9 mouse cellular contexts compared by ENCODE assay signal in genomic region chr19:36439894-36440714, GRCm38 (mm10).
DNase-seq lines count a peak whose midpoint lies in the region; ATAC-seq and TF ChIP-seq lines count a peak whose summit lies in the region.
"Had no signal": no experiment of that assay in that cellular context is flagged by ENCODE, and none has a peak within 500 bp of the region (broad histone marks: within the 10 kb centered on the region; RNA-seq: fewer than 3 reads in every experiment).

No protein-coding gene starts in this region.

- no peak overlapping the region for H3K4me2 ChIP-seq in heart, embryonic 11.5 days
- no peak overlapping the region for H3K4me2 ChIP-seq in forebrain, postnatal 0 days (ENCODE audit: low read depth)
- H3K4me2 ChIP-seq: limb, embryonic 15.5 days had no signal

- no peaks in the 10 kb centered on the region for H3K27me3 ChIP-seq in heart, embryonic 11.5 days (ENCODE audit: control insufficient read depth, insufficient read depth, low read length)
- H3K27me3 ChIP-seq in G1E (ENCODE audit: insufficient read depth, low read length): no peaks in the 10 kb centered on the region
- no peaks in the 10 kb centered on the region for H3K27me3 ChIP-seq in cerebellum, adult 2 months (ENCODE audit: control insufficient read depth, insufficient read depth, low read length)
- no peaks in the 10 kb centered on the region for H3K27me3 ChIP-seq in forebrain, postnatal 0 days (ENCODE audit: insufficient read depth, low read length)
- H3K27me3 ChIP-seq: limb, embryonic 15.5 days had no signal

- TF ChIP-seq POLR2A in cerebellum, adult 2 months (IDR thresholded peaks at IDR 0.05; ENCODE audit: borderline replicate concordance, insufficient read depth, low read length): no peak

- H3K36me3 ChIP-seq in heart, embryonic 11.5 days (ENCODE audit: control insufficient read depth, insufficient read depth, low read length): no peaks in the 10 kb centered on the region
- peaks cover 64% of the 10 kb centered on the region for H3K36me3 ChIP-seq in G1E (replicated peaks)
- no peaks in the 10 kb centered on the region for H3K36me3 ChIP-seq in forebrain, postnatal 0 days (ENCODE audit: insufficient read depth)
- H3K36me3 ChIP-seq: limb, embryonic 15.5 days had no signal

- WGBS in heart, embryonic 11.5 days (ENCODE audit: insufficient replicate concordance): 50% methylated on average over 9 of the region's 9 CpGs
- WGBS in cerebellum, adult 2 months: 55% methylated on average over 9 of the region's 9 CpGs
- 60% methylated on average over 9 of the region's 9 CpGs for whole genome bisulfite sequencing in forebrain, postnatal 0 days

- ATAC-seq in heart, embryonic 11.5 days (replicated peaks; ENCODE audit: insufficient number of reproducible peaks, low FRiP score, low TSS enrichment): no peak
- no peak for ATAC-seq in G1E (ENCODE audit: extremely low read depth, insufficient number of reproducible peaks, low FRiP score, poor library complexity, severe bottlenecking)
- peak; percentile 65 for ATAC-seq in forebrain, postnatal 0 days
- ATAC-seq in megakaryocyte, adult 5-6 weeks (ENCODE audit: poor library complexity, severe bottlenecking): peak; percentile 56; the same call in 1 of the 2 replicates

- H3K4me1 ChIP-seq in heart, embryonic 11.5 days (ENCODE audit: control insufficient read depth, insufficient read depth, low read length): 0 out of 2 replicates have a peak, but pooled peaks cover 4% of the 10 kb centered on the region
- no peaks in the 10 kb centered on the region for H3K4me1 ChIP-seq in G1E (ENCODE audit: insufficient read depth, low read depth, low read length)
- H3K4me1 ChIP-seq in cerebellum, adult 2 months (ENCODE audit: control insufficient read depth, insufficient read depth, low read length): no peaks in the 10 kb centered on the region
- no peaks in the 10 kb centered on the region for H3K4me1 ChIP-seq in forebrain, postnatal 0 days (ENCODE audit: insufficient read depth)
- H3K4me1 ChIP-seq: limb, embryonic 15.5 days had no signal

- peak; percentile 22; the same call in 1 of the 2 replicates for TF ChIP-seq CTCF in G1E (IDR thresholded peaks at IDR 0.05; ENCODE audit: low read depth, low read length)
- peak; percentile 89 for TF ChIP-seq CTCF in cerebellum, adult 2 months (IDR thresholded peaks at IDR 0.05; ENCODE audit: borderline replicate concordance, insufficient read depth, low read depth, low read length)
- peak; percentile 88 for TF ChIP-seq CTCF in forebrain, postnatal 0 days (IDR thresholded peaks at IDR 0.05; ENCODE audit: low read depth)
- peak; percentile 93 for TF ChIP-seq CTCF in layer of hippocampus, adult 2 months (conservative IDR thresholded peaks at IDR 0.05)

- no peak overlapping the region for H3K9ac ChIP-seq in heart, embryonic 11.5 days (ENCODE audit: low read depth, low read length)
- H3K9ac ChIP-seq in forebrain, postnatal 0 days: no peak overlapping the region
- H3K9ac ChIP-seq: limb, embryonic 15.5 days had no signal

- no peak overlapping the region for H3K27ac ChIP-seq in heart, embryonic 11.5 days (ENCODE audit: low read depth, low read length)
- no peak overlapping the region for H3K27ac ChIP-seq in cerebellum, adult 2 months (ENCODE audit: insufficient read depth, low read length)
- no peak overlapping the region for H3K27ac ChIP-seq in forebrain, postnatal 0 days (ENCODE audit: low read depth, low read length)
- H3K27ac ChIP-seq in layer of hippocampus, adult 2 months: no peak overlapping the region
- H3K27ac ChIP-seq: limb, embryonic 15.5 days had no signal

- peak; percentile 37 to 83 for DNase-seq in heart, adult 18-20 months
- DNase-seq in G1E (ENCODE audit: low spot score): no peak
- peak; percentile 40 to 51 for DNase-seq in cerebellum, adult 2 months
- DNase-seq in forebrain, postnatal 0 days: peak; percentile 76
- DNase-seq in layer of hippocampus, adult 2 months (ENCODE audit: low spot score in 2 of 2): peak; percentile 43 to 79
- DNase-seq in right cerebral cortex, postnatal 4 days: peak; percentile 53

- H3K9me3 ChIP-seq in heart, embryonic 11.5 days (replicated peaks; ENCODE audit: control insufficient read depth, low read length): no peaks in the 10 kb centered on the region
- H3K9me3 ChIP-seq in G1E (replicated peaks): no peaks in the 10 kb centered on the region
- no peaks in the 10 kb centered on the region for H3K9me3 ChIP-seq in forebrain, postnatal 0 days (ENCODE audit: low read length)
- H3K9me3 ChIP-seq: limb, embryonic 15.5 days had no signal

- no peak overlapping the region for H3K4me3 ChIP-seq in heart, embryonic 11.5 days (ENCODE audit: low read depth, low read length)
- H3K4me3 ChIP-seq in G1E (ENCODE audit: low read depth, low read length): no peak overlapping the region
- no peak overlapping the region for H3K4me3 ChIP-seq in cerebellum, adult 2 months (replicated peaks; ENCODE audit: insufficient read depth, low read depth, low read length)
- no peak overlapping the region for H3K4me3 ChIP-seq in forebrain, postnatal 0 days (ENCODE audit: low read depth, low read length)
- no peak overlapping the region for H3K4me3 ChIP-seq in layer of hippocampus, adult 2 months
- H3K4me3 ChIP-seq: limb, embryonic 15.5 days had no signal

Comparison
In these comparisons a context has a peak if more than half of its experiments do, and no peak if none do; other contexts are left out.
1. ATAC-seq: peak in forebrain, postnatal 0 days (single experiment) and megakaryocyte, adult 5-6 weeks (single experiment); none in heart, embryonic 11.5 days (single experiment) and G1E (single experiment).
2. CTCF ChIP-seq: peak in every context shown above with its lines; median percentile 93 in layer of hippocampus, adult 2 months; 89 in cerebellum, adult 2 months; 88 in forebrain, postnatal 0 days; 22 in G1E.